Mouse (Mus musculus) adrenal gland, postnatal 4 days (tissue): ENCODE measurements around the gene Trit1. TPM values are rescaled to one million over a fixed set of nuclear protein-coding genes. Genes with fewer than 3 reads are reported as not detected.
"Not testable (repeated sequence)": the region's sequence is repeated elsewhere in the genome, so short reads cannot be mapped to it uniquely, and the experiment has no call there.

Experiments
- DNase-seq, 2 experiments: peaks; one replicate each; pipeline ENCODE4 v3.0.0; 2021 to 2022; ENCODE audit warnings: low spot score in 2 of 2, mixed read lengths in 2 of 2
- long read RNA-seq, 2 experiments: library from polyadenylated mRNA; stranded (forward); transcript quantifications; one replicate each; pipeline ENCODE4 v2.0.0; 2021
- total RNA-seq, 2 experiments: library from RNA; stranded (reverse); gene quantifications; 2 replicates each; pipeline ENCODE4 v1.2.3; 2021

Trit1 gene
- 10 to 100 TPM; 19.1 to 19.7 TPM for total RNA-seq
- long read RNA-seq, experiment 1, transcript Trit1-201 (11 exons, 2,074 nt): major isoform, 8 of 13 reads
- long read RNA-seq, experiment 1, partial matches to known transcripts: 1 of 13 reads
- long read RNA-seq, experiment 1, other reads (novel, unspliced or antisense): 4 of 13 reads
- long read RNA-seq, experiment 2, transcript Trit1-201 (11 exons, 2,074 nt): major isoform, 8 of 21 reads
- long read RNA-seq, experiment 2, partial matches to known transcripts: 1 of 21 reads
- long read RNA-seq, experiment 2, other reads (novel, unspliced or antisense): 11 of 21 reads

DNA sequence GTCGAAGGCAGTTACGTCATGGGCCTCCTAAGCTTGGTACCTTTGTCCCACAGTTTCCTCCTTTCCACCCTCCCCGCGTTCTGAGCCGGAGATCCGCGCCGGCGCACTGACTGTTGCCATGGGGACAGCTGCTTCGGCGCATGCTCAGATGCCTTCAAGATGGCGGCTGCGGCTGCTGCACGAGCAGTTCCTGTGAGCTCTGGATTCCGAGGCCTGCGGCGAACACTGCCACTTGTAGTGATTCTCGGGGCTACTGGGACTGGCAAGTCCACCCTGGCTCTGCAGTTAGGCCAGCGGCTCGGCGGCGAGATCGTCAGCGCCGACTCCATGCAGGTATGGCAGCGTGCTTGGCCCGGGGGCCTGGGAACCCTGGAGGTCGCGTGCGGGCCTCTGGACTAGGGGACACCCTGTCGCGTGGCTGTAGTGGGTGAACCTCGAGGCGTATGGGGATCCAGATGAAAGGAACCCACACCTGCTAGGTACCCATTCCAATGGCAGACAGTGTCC is at the start of gene Trit1:
Gene Trit1 (plus strand): TSS at position 147 of the 507 bp plus-strand sequence.
- peak; percentile 83 to 94 for DNase-seq

DNA sequence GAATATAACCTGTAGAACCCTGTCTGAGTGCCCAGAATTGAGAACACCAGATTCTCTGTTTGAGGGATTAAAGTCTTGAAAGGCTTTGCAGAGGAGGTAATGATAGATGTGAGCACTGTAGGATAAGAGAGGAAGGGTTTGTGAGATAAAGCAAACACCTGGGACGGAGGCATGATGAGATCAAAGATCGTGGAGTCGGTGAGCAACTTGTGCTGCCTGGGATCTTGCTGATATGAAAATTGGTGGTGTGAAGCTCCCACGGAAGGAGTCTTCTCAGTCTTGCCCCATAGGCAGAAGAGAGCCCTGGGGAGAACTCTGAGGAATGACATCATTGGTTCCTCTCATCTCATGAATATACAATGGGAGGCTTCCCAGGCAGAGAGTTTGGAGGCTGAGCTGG is 48.3 kb upstream of the Trit1 start:
- no peak for DNase-seq

DNA sequence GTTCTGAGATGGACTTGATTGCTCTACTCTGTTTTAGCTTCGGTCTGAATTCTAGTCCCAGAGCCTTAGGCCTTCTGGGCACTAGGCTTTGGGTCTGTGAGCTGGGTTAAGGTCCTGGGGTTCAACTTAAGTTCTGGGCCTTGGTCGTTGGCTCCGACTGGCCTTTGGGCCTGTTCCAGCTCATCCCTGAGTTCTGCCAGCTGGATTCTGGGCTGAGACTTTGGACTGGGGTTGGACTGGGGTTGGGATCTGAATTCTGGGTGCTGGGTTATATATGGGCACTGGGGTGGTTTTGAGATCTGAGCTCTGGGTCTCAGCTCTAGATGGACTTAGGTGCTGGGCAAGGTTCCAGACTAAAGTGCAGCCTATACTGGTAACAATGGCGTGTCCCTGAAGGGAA is 45.2 kb upstream of the Trit1 start:
- no peak for DNase-seq

DNA sequence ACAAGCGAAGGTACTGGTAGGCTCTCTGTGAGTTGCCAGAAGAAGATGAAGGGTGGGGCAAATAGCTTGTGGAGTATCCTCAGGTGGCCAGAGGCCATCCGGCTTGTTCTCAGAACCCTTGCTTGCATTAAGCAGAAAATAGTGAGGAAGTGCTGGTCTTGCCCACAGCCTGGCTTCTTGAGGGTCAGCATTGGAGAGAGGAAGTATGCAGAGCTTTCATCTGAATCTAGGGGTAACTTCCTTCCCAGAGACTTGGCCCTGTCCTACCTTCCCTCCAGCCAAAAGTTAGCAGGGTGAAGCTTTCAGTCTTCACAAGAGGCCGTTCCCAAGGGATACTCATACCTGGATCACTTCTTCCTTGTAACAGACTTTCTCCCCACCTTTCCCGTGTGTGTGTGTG is 44.8 kb upstream of the Trit1 start:
- no peak for DNase-seq

DNA sequence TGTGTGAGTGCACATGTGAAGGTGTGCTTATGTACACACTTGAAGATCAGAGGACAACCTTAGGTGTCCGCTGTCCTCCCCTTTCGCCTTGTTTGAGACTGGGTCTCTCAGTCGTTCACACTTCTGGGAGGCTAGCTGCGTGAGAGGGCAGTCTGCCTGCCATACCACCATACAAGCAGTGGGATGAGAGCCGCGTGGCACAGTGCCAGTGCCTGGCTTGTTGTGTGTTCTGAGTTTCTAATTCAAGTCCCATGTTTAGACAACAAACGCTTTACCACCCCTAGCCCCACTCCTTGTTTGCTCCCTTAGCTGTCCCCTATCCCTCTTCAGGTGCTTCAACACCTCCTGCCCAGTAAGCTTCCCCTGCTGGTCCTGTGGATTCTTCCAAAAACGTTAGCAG is 44.3 kb upstream of the Trit1 start:
- DNase-seq: no peak

DNA sequence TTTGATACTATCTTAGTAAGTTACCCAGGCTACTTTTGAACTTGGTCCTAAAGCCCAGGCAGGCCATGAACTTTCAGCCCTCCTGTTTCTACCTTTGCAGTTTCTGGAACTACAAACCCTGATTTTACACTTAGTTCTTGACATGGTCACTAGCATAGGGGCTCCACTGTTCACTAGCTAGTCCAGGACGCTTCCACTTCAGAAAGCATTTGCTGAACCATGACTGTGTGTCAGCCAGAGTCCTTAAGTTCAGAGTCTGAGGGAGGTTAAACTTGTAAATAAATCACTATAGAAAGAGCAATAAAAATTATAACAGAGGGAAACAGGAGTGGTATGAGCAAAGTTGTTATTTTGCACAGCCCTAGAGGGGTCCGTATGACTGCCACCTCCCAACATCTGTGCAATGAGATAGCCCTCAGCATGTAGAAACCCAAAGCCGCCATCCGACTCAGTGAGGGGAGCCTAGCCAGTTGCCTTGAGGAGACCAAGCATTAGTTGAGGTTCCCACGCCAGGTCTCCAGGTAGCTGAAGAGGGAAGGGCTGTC is 41.3 kb upstream of the Trit1 start:
- DNase-seq: no peak

DNA sequence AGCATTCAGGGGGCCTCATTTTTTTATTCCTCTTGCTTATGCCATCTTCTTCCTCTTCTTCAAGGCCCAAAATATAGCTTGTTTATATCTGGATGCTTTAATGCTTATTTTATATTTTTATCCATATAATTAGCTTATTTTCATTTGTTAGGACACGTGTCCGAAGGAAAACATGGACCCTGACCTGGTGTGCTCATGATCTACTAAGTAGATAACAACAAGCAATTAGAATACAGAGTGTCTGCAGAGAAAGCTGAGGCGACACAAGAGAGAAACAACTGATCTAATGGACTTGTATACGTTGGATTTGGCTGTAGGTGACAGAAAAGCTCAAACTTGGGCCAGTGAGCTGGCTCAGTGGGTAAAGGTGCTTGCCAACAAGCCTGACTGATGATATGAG is 39.5 kb upstream of the Trit1 start:
- no peak for DNase-seq

DNA sequence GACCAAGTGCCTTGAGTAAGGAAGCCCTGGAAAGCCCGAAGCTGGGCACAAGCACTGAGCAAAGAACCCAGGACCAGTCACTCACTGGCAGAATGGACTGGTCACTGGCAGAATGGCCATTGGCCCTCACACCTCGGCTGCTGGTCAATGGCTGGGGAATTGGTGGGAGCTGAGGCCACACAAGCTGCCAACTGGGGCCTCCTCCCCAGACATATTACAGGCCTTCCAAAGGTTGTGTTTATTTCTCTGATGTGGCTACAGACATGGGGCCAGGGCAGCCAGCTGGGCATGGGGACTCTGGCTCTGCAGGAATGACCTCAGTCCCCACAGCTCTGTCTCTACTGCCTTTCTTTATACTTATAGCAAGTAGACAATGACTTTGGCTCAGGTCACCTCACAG is 37.5 kb upstream of the Trit1 start:
- no peak for DNase-seq

DNA sequence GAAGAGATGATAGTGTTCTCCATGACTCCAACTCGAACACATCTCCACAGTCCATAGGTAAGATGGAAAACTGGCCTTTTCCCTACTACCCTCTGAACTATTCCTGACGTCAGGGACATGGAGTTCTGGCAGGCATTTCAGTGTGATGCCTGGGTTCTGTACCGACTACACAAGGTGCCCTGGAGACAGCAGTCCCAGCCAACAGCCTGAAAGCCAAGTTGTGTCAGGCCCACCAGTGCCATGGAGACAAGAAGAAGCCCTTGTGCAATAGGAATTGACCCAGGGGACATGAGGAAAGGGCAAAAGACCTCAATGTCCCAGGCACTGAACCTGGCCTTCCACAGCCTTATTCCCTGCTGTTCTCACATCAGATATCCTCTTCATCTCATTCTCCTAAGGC is 36.6 kb upstream of the Trit1 start:
- no peak for DNase-seq

DNA sequence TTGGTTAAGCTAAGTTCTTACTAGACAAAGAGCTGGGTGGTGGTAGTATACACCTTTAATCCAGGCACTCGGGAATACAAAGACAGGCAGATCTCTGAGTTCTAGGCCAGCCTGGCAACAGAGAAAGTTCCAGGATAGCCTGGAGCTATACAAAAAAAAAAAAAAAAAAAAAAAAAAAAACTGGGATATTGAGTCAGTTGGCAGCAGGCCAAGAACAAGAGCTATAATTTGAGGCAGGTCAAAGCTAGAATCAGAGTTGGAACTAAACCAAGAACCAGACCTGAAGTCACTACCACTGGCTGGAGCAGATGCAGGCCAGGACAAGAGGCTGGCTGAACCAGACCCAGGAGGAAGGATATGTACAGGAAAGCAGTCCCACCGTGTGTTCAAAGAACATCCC is 35.7 kb upstream of the Trit1 start:
- no peak for DNase-seq

DNA sequence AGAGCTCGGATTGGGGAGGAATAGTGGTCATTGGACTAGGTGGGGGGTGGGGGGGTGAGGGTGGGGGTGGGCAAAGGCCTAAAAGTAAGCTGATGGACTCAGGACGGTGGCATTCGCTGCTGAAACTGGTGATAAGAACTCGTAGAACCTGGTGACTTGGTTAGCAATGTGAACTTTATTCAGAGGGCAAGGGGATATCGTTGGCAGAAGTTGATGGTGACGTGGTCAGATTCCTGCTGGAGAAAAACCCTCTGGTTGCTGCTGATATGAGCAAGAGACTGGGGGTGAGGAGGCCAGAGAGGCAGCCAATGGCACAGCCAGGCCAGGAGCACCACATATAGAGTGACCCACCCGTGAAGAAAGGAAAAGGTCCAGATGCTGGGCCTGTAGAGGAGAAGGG is 35.2 kb upstream of the Trit1 start:
- DNase-seq: no peak

DNA sequence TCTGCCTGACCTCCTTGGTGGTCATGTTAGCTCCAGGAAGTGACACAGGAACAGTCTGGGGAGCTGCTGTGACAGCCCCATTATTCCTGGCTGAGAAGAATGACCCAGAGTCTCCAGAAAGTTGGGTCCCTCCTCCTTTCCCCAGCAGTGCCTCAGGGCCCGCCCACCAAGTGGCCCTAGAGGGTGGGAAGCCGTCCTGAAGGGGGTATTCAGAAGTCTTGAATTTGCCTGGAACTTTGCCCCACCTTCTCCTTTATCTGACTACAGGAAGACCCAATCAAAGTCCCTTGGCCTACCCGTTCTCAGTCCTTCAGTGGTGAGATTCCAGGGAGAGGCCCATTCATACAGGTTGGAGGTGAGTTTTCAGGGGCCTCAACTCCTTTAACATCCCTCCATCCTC is 34.5 kb upstream of the Trit1 start:
- DNase-seq: no peak

DNA sequence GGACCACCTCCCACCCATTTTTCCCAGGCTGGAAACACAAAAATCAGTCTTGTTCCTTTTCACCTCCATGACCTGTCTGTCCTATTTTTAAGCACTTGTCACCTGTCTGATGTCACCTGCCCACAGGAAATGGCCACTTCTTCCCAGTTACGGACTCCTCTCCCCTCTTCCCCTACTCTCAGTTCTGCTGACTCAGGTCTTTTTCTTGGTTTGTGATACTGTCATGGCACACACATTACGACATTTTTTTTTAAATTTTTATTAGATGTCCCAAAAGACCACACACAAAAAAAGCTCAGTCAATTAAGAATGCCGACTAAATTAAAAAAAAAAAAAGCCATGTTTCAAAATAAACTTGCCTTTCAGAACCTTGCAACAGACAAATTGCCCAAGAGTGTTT is 33.9 kb upstream of the Trit1 start:
- no peak for DNase-seq

DNA sequence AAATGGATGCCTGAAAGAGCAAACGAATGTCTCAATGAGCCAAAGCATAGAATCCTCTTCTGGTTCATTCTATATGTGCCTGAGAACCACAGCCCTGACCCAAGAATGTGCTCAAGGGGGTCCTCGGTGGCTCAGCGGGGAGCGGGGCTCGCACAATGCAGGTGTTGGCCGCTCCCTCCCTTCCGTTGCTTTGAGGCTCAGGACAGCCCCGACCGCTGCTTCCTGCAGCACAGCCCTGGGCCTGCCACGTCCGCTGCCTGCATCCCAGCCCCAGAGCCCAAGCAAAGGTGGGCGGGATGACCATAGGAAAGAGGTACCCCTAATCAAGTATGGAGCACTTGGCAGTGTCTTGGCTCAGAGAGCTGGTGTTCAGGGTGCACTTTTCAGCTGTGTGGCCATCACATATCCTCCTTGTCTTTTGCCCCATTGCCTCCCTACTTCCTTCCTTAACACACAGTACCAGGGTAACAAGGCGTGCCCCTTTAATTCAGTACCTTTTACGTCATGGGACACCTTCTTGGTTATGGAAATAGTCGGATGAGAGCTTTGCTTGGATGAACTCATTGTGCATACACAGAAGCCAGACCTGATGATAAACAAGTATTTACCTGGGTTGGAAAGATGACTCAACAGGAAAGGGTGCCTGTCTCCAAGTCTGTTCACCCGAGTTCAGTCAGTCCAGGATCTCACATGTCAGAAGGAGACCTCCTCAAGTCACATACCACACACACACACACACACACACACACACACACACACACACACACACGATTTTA is 32.7 kb upstream of the Trit1 start:
- DNase-seq: no peak

DNA sequence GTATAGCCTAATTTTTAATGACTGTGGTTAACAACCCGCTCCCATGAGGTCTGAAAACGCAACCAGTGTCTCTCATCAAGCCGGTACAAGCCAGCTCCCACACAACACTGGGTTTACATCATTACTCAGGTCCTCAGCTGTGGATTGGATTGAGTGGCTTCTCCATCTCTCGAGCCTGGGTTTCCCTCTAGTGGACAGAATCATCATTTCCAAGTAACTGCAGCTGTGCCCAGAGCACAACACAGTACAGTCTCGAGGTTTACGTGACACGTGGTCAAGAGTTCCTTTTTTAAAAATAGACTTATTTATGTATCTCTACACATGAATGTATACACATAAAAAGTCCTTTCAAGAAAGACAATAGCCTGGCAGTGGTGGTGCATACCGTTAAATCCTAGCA is 31.3 kb upstream of the Trit1 start:
- no peak for DNase-seq

DNA sequence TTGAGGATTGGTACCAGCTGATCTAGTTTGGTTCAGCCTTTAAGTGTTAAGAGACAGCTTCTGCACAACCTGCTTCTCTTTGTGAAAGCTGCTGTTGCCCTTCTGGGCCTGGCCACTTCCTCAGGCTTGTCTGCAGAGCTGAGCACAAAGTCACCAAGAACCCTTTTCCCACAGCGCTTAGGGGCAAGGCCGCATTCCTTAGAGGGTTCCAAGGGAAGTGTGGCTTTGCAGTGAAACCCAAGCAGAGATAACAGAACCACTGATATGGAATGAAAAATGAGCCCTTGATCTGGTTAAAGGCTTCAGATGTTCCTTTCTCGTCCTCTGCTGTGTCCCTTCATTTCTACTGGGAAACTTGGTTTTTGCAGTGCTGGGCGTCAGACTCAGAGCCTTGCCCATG is 29.0 kb upstream of the Trit1 start:
- DNase-seq: no peak

DNA sequence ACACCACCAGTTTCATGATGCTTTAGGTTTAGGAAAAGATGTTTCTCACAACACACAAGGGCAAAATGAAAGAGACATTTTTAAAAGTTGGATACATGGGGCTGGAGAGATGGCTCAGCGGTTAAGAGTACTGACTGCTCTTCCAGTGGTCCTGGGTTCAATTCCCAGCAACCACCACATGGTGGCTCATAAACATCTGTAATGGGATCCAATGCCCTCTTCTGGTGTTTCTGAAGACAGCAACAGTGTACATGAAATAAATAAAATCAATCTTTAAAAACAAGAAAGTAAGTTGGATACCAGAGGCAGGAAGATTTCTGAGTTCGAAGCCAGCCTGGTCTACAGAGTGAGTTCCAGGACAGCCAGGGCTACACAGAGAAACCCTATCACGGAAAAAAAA is 28.4 kb upstream of the Trit1 start:
- not testable (repeated sequence) for DNase-seq

DNA sequence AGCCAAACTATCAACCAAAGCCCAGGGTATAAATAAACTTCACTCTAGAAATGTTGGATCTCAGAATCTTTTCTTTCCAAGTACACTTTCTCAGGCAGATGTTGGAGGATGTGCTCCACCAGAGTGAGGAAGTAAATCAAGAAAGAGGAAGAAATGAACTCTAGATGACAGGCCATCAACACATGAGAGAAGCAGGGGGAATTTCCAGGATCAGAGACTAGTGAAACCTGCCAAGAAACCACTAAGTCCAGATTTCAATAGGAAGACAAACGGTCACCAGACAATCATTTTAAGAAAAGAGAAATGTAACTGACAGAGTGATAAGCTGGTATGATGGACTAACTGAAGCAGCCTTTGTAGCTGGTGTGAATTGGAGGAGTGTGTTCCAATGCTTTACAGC is 25.2 kb upstream of the Trit1 start:
- no peak for DNase-seq

DNA sequence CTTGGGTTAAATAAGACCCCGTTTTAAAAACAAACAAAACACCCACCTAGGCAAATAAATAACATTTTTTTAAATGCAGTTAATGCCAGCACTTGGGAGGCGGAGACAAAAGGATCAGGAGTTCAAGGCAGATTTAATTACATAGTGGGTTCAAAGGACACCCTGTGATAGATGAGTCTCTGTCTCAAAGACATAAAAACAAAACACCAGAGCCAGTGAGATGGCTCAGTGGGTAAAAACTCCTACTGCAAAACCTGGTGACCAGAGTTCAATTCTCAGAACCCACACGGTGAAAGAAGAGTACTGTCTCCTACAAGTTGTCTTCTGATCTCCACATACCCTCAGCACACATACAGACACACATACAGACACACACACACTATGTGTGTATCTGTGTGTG is 24.1 kb upstream of the Trit1 start:
- no peak for DNase-seq

DNA sequence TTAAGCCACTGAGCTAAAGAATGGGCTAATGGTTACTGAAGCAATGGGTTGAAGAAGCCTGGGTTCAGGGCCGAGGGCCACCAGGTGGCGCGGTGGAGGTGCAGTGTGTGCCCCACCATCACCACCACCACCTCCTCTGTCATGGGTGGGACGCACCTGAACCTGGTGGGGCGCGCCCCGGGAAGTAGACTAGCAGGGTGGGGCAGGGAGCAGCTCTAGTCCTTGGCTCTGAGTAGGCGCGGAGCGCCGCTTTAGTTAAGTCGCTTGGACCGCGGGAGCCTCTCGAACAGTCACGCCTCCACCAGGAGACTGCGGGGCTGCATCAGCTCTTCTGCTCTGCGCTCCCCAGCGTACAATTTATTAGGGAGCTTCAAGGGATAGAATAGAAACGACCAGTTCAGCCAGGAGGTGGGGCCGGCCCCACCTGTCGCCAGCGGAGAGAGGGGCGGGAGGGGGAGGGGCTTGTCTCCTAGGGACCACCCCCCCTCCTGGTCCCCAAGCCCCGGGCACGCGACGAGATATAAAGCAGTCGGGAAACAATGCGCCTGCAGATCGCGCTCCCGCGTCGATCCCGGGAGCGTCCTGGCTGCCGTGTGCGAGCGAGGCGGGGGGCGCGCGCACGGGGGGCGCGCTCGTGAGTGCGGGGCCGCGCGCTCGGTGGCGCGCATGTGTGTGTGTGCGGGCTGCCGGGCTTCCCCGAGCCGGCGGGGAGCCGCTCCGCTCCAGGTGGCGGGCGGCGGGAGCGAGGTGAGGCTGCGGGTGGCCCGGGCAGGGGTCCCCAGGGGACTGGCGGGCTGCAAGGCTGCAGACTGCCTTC is 20.8 kb upstream of the Trit1 start, which contains the start of gene Mycl:
Gene Mycl (plus strand): TSS at position 249 of the 817 bp plus-strand sequence.
- peak; percentile 48 to 53 for DNase-seq

DNA sequence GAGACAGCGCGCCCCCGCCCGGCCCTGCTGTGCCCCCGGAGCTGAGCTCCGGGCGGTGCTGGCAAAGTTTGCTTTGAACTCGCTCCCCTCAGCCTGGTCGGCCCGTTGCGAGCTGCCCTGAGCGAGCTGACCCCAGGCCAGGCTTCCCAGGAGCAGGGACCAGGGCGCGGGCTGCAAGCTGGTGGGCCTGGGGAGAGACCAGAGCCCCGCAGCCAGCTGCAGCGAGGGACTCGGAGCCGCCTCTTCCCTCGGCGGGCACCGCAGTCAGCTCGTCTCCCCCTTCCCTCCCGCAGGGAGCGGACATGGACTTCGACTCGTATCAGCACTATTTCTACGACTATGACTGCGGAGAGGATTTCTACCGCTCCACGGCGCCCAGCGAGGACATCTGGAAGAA is 20.2 kb upstream of the Trit1 start:
- DNase-seq: peak in 1 of 2 experiments; percentile 14
